Mouse (Mus musculus): ENCODE data around the gene Garnl3. TPM values are rescaled to one million over a fixed set of nuclear protein-coding genes. Genes with fewer than 3 reads are reported as not detected.
"Not testable (repeated sequence)": the region's sequence is repeated elsewhere in the genome, so short reads cannot be mapped to it uniquely, and the experiment has no call there.

Garnl3 gene
- total RNA-seq, 4 experiments from 2014 or later, result 90.0 to 133 (median 114) TPM

GRCm38 (mm10) chr2:33032391-33033062 lies 98.9 kb downstream of the Garnl3 start:
- no peak for DNase-seq (ENCODE audit: low spot score in 2 of 2)

DNA sequence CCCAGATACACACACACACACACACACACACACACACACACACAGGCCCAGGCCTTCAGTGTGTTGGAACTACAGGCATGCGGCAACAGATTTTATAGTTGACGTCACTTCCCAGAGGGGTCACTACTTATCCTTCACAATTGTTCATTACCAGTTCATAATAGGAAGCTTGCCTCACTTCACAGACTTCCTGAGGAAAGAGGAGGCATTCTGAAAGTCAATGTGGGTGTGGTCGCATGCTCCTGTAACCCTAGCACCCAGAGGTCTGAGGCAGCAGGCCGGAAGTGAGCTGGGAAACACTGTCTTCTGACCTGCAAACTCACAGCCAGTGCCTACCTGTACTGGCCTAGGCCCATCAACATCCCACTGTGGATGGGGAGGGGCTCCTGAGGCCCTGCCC lies 106.4 kb downstream of the Garnl3 start:
- DNase-seq (ENCODE audit: low spot score in 2 of 2), result no peak

DNA sequence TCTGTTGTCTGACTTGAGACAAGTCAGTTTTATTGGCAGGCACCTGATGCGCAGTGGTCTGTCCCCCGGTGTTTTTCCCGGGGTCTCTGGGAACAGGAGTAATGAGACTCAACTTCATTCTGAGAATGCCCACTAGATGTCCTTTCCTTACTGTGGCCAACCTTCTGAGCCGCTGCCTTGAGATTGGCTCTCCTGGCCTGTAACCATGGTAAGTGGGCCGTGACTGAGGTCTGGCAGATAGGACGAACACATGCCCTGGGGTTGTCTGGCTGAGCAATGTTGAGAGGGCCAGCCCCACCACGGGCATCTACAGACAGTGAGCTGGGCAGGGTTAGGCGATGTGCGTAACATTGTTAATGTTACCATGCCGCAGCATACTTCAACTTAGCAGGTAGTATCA lies 106.9 kb downstream of the Garnl3 start:
- DNase-seq (ENCODE audit: low spot score in 2 of 2), result no peak

GRCm38 (mm10) chr2:33022846-33023245 lies 108.6 kb downstream of the Garnl3 start:
- DNase-seq (ENCODE audit: low spot score in 2 of 2), result no peak

DNA sequence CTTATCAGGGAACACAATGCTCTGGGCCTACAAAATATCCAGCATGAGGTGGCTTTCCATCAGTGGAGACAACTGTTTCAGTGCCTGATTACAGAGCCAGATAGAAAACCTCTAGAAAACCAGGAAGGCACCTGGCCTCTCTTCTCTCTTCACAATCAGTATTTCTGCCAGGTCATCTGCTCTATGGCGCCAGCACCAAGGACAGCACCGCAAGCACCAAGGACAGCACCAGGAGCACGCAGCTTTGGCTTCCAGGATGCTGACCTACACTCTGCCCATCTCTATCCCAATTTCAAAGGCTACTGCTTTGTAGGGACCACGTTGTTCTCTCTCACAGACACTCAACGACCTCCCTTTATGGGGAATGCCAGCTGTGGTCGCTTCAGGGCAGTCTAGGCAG lies 113.4 kb downstream of the Garnl3 start:
- no peak for DNase-seq (ENCODE audit: low spot score in 2 of 2)

DNA sequence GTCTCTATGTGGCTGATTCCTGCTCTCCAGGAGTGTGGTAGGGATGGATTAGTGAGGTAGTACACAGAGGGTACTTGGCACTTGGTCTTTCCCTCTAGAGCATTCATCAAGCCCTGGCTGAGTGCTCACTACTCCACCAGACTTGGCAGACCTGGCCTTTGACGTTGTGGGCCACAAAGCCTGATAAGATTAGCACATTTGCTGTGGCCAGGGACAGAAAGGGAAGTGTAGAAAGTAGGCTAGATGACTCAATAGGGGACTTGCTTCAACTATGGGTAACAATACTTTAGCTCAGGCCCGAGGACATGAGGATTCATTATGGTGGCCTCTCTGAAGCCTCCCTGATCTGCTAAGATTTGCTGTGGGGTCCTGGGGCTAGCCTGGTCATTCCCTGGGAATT lies 114.3 kb downstream of the Garnl3 start:
- DNase-seq (ENCODE audit: low spot score in 2 of 2), result no peak

GRCm38 (mm10) chr2:33014877-33015276 lies 116.6 kb downstream of the Garnl3 start:
- DNase-seq (ENCODE audit: low spot score in 2 of 2), result peak in 1 of 2 experiments; percentile 69

DNA sequence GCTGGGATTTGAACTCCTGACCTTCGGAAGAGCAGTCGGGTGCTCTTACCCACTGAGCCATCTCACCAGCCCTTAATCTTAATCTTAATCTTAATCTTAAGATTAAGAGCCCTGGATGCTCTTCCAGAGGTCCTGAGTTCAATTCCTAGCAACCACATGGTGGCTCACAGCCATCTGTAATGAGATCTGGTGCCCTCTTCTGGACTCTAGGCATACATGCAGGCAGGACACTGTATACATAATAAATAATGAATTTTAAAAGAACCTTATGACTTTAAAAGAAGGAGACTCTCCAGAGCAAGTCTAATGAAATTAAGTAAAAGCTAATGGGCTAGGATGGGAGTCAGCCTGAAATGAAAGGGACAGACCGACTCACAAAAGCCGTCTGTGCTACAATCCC lies 122.4 kb downstream of the Garnl3 start:
- not testable (repeated sequence) for DNase-seq (ENCODE audit: low spot score in 2 of 2)

DNA sequence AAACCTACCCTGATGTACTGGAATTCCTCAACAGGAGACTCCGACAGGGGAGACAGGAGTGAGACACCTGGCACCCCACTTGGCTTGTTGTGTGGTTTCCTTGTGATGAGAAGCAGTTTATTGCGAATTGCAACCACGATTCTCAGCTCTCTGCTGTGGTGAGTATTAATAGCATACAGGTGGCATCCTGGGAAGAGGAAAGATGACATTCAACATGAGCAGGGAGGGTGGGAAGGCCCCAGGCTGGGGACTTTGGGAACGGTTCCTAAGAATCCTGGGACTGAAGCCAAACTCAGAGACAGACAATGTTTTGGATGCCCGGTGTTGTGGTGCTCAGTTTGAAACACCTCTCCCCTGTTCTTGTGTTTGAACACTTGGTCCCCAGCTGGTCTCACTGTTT lies 126.4 kb downstream of the Garnl3 start:
- no peak for DNase-seq (ENCODE audit: low spot score in 2 of 2)

GRCm38 (mm10) chr2:33002144-33002543 lies 129.3 kb downstream of the Garnl3 start:
- peak in 1 of 2 experiments; percentile 70 for DNase-seq (ENCODE audit: low spot score in 2 of 2)

- no peak for DNase-seq (ENCODE audit: low spot score in 2 of 2)
Measured at GRCm38 (mm10) chr2:32999752-33000151, 131.7 kb downstream of the Garnl3 start.

DNA sequence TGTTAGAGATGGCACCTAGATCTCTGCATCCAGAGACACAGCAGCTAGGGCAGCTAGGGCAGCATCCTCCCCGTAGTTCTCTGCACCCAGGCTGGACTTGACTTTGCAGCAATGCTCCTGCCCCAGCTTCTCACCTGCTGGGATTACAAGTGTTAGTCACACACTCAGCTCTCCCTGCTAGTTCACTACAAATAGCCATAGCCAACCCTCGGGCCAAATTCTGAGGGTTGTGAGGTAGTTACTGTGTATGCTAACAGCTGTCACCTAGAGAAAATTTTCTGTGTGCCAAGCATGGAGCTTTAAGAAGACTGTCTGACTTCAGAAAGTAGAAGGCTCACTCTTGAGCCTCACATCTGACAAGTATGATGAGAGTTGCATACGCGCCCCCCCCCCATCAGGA lies 133.7 kb downstream of the Garnl3 start:
- no peak for DNase-seq (ENCODE audit: low spot score in 2 of 2)

DNA sequence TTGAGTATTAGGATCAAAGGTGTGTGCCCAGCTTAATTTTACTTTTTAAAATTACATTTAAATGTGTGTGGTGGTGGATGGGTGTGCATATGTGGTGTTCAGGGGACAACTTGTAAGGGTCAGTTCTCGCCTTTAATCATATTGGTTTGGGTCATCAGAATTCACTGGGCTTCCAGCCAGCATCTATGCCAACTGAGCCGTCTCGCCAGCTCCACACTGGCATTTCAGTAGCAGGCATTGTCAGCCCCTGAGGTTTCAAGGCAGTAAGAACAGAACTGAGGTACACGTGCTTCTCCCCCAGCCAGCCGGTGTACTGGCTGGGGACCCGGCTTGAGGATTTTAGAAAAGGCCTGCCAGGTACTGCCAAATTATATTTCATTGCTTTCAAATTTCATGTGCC lies 134.4 kb downstream of the Garnl3 start:
- no peak for DNase-seq (ENCODE audit: low spot score in 2 of 2)

GRCm38 (mm10) chr2:32992130-32992529 lies 139.3 kb downstream of the Garnl3 start:
- no peak for DNase-seq (ENCODE audit: low spot score in 2 of 2)

DNA sequence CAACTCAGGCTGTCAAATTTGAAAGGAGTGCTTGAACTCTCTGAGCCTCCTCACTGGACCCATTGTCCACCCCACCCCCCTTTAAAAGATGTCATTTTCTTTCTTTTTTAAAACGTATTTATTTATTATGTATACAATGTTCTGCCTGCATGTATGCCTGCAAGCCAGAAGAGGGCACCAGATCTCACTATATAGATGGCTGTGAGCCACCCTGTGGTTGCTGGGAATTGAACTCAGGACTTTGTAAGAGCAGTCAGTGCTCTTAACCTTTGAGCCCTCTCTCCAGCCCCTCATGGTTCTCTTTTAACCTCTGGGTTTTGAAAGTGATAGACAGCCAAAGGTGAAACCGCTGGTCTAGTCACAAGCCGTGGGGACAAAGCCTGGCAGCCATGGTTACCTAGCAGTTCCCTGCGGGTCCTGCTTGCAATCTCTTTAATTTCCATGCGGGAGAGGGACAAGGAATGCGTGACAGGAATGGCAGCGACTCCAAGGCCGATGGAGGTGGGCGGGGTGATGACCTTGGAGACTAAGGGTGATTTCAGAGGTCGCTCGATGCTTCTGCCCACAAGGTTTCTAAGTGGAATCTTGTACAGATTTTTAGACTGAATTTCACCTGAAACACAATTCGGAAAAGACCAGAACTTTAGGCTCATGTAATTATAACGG lies 141.2 kb downstream of the Garnl3 start:
- DNase-seq (ENCODE audit: low spot score in 2 of 2), result no peak

DNA sequence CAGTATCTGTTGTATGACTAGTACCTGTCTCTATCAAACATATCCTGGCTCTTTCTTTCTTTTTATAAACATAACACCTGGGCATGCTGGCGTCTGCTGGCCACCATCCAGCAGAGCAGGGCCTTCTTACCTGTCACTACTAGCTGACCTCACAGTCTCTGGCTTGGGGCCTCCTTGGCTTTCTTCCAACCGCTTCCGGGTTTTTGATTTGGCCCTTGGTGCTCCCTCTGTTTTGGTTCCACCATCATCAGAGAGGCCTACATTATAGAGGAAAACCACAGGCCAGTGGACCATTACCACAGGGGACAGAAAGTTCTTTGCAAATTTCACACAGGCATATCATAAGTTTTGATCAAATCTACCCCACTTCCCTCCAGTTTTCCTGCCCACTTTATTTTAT lies 142.1 kb downstream of the Garnl3 start:
- peak in 1 of 2 experiments; percentile 12 for DNase-seq (ENCODE audit: low spot score in 2 of 2)

DNA sequence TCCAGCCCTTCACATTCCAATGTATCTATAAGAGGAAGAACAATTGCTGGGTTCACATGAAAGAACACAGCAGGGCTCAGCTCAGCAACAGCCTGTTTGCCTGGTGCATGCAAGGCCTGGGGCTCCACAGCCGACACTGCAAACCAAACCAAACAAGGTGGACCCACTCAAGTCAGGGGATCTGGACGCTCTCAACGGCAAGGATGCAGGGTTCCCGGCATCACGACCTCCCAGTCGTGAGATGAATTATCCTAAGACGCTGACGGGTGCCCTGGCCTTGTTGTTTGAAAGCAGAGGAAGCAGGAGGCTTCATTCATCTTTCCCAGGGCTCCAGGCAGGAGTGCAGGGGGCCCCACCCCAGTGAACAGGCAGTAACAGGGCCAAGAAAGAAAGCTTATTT lies 145.6 kb downstream of the Garnl3 start:
- no peak for DNase-seq (ENCODE audit: low spot score in 2 of 2)

DNA sequence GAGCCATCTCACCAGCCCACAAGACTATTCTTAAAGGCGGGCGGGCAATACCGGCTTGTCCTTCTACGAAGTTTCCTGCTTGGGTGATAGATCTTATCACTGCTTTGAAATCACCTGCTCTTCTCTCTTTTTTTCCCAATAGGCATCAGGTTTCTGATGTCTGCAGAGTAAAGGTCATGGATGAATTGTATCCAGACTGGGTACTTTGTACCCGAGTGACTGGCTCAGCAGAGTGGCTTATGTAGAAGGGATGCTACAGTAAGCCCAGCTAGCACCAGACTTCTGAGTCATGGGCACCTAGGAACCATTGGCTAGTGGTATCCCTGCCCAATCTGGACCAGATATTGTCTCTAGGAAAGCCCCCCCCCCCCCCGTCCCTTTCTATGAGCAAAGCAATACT lies 147.8 kb downstream of the Garnl3 start:
- DNase-seq (ENCODE audit: low spot score in 2 of 2), result no peak

DNA sequence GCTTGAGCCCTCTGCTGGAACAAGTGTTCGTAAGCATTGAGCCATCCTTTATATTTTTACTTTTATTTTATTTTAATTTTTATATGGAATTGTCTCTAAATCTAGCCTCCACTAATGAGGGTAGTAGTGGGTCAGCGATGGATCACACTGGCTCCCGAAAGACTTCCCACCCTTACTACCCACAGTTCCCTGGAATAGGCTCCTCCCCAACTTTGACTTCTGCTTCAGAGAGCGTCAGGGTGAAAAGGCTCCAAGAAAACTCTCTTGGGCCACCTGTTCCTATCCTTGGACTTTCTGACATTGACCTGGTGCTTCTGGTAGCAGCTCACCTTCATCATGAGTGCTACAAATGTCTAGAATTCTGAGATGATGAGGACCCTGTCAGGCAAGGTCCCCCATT lies 148.8 kb downstream of the Garnl3 start:
- DNase-seq (ENCODE audit: low spot score in 2 of 2), result no peak

DNA sequence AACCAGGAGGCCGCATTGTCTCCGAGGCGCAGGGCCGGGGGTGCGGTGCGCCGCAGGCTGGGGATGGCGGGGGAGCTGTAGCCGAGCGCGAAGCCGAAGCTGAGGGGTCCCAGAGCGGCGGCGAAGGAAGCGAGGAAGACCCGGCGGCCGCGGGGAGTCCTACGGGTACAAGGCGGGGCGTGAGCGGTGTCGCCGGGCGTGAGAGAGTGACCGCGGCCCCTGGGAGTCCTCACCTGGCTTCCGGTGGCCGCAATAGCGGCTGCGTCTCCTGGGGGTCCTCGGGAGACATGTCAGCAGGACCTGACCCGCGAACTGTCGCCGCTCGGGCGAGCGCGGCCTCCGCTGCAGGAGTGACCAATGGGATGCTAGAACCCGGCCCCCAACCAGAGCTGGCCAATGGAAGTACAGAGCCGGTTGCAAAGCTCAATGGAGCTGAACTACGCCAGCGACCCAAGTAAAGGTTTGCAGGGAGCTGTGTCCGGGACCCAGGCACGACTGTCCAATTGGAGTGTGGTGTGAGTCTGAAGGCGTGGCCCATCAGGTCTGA lies 149.7 kb downstream of the Garnl3 start, which contains the start of gene Slc2a8:
Slc2a8 (minus strand) TSS at position 359 of the 547 bp plus-strand sequence.
- peak; percentile 72 to 94 for DNase-seq (ENCODE audit: low spot score in 2 of 2)

GRCm38 (mm10) chr2:32981281-32981680 lies 150.2 kb downstream of the Garnl3 start:
- no peak for DNase-seq (ENCODE audit: low spot score in 2 of 2)

DNA sequence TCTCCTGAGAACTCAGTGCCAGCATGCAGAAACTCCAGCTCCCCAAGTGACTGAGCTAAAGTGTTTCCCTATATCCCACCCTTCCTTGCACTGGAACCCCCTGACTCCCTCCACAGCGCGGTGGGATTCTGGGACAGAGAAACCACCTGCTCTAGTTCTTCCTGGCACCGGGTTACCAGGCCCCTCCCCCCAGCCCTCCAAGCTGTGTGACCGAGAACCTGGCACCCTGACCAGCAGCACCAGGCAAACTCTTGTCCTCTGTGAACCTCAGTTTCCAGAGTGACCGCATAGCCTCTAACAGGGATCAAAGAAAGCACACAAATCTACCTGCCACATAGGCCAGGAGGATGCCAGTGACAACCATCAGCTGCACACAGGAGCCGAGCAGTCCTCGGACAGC lies 151.8 kb downstream of the Garnl3 start:
- no peak for DNase-seq (ENCODE audit: low spot score in 2 of 2)

DNA sequence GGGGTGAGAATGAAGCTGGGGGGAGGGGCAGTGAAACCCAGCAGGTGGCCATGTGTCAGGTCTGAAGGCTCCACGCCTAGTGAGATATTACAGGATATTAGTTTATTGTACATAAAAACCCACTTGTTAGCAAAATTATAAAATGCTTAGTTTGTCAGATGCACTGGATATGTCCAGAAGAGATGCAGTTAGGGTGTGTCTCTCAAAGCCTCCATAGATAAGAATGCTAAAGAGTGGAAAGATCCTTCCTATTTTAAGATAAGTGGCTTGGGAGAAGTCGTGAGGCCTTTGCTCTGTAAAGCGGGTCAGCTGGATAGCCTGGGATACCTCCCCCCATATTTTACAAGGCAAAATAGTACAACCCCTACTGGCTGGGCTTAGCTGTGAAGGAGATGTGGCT lies 152.8 kb downstream of the Garnl3 start:
- DNase-seq (ENCODE audit: low spot score in 2 of 2), result no peak

Data from left cerebral cortex, adult 8-10 months (tissue).